Mouse (Mus musculus) kidney, postnatal 25 days (tissue): ENCODE results near the gene Nim1k.
A peak's percentile ranks its signal among the peaks of the same experiment; 100 is the strongest.
"Not testable (repeated sequence)": the region's sequence is repeated elsewhere in the genome, so short reads cannot be mapped to it uniquely, and the experiment has no call there.

Experiments
- DNase-seq, 2 experiments: peaks; one replicate each; pipeline ENCODE4 v3.0.0; 2021; ENCODE audit warnings: mixed read lengths in 2 of 2

Gene Nim1k

GRCm38 (mm10) chr13:119727608-119728387 is 27.9 kb downstream of the Nim1k start:
- no peak for DNase-seq

GRCm38 (mm10) chr13:119724541-119724940 is 31.1 kb downstream of the Nim1k start:
- no peak for DNase-seq

GRCm38 (mm10) chr13:119723368-119723767 is 32.3 kb downstream of the Nim1k start:
- DNase-seq, result no peak

- DNase-seq, result no peak
These were observed 33.2 kb downstream of the Nim1k start for GRCm38 (mm10) chr13:119722447-119722846.

- DNase-seq, result no peak
These were observed 39.6 kb downstream of the Nim1k start for GRCm38 (mm10) chr13:119716105-119716504.

GRCm38 (mm10) chr13:119713821-119714220 is 41.9 kb downstream of the Nim1k start:
- DNase-seq, result no peak

GRCm38 (mm10) chr13:119713107-119713787 is 42.4 kb downstream of the Nim1k start:
- DNase-seq, result no peak

- DNase-seq, result peak in 1 of 2 experiments; percentile 45
These were observed 43.2 kb downstream of the Nim1k start for GRCm38 (mm10) chr13:119712463-119712862.

GRCm38 (mm10) chr13:119710268-119710610 is 45.4 kb downstream of the Nim1k start:
- no peak for DNase-seq

GRCm38 (mm10) chr13:119709388-119710267 is 46.1 kb downstream of the Nim1k start:
- DNase-seq, result peak in 1 of 2 experiments; percentile 54

GRCm38 (mm10) chr13:119708941-119709340 is 46.7 kb downstream of the Nim1k start:
- DNase-seq, result no peak

- DNase-seq, result no peak
These were observed 47.8 kb downstream of the Nim1k start for GRCm38 (mm10) chr13:119707906-119708305.

- peak; percentile 37 to 70 for DNase-seq
These were observed 48.7 kb downstream of the Nim1k start for GRCm38 (mm10) chr13:119706953-119707352.

- not testable (repeated sequence) for DNase-seq
These were observed 49.3 kb downstream of the Nim1k start for GRCm38 (mm10) chr13:119706278-119706880.

- DNase-seq, result no peak
These were observed 51.4 kb downstream of the Nim1k start for GRCm38 (mm10) chr13:119704280-119704679.

GRCm38 (mm10) chr13:119698436-119698835 is 57.2 kb downstream of the Nim1k start:
- peak; percentile 56 to 74 for DNase-seq

- no peak for DNase-seq
These were observed 59.2 kb downstream of the Nim1k start for GRCm38 (mm10) chr13:119696496-119696895.

GRCm38 (mm10) chr13:119695676-119696075 is 60.0 kb downstream of the Nim1k start:
- no peak for DNase-seq

- not testable (repeated sequence) for DNase-seq
These were observed 63.7 kb downstream of the Nim1k start for GRCm38 (mm10) chr13:119691958-119692357.

- DNase-seq, result peak; percentile 85 to 92
These were observed 64.6 kb downstream of the Nim1k start for GRCm38 (mm10) chr13:119690876-119691620.

- DNase-seq, result peak; percentile 99 to 100
These were observed 65.5 kb downstream of the Nim1k start, which contains the start of gene Hmgcs1 for GRCm38 (mm10) chr13:119690039-119690728. Hmgcs1 (plus strand) TSS chr13:119690379.
